Mouse (Mus musculus) intestine, postnatal 0 days (tissue): ENCODE measurements around the gene Tead1. TPM values are rescaled to one million over a fixed set of nuclear protein-coding genes. Genes with fewer than 3 reads are reported as not detected.

ENCODE experiments used
- ATAC-seq: fragments of 200-750 bp; cut with Nextera tagmentation; 2 replicates; pipeline ENCODE4 v1.8.0; 2017; ENCODE audit warnings: mild to moderate bottlenecking, moderate TSS enrichment, moderate library complexity
- H3K27ac ChIP-seq: fragments of 300-500 bp; sonication (generic); 2 replicates; pipeline ENCODE4 v1.5.1; 2014; ENCODE audit warnings: mild to moderate bottlenecking, low read depth, low read length, moderate library complexity
- H3K27me3 ChIP-seq: fragments of 300-500 bp; sonication (generic); replicated peaks from 2 replicates; pipeline ENCODE4 v1.6.1; 2014; ENCODE audit warnings: low read length, mixed read lengths; ENCODE audit not compliant: control insufficient read depth, insufficient read depth
- H3K36me3 ChIP-seq: fragments of 300-500 bp; sonication (generic); 2 replicates; pipeline ENCODE4 v1.6.1; 2014; ENCODE audit warnings: mild to moderate bottlenecking, moderate library complexity; ENCODE audit not compliant: control insufficient read depth, insufficient read depth
- H3K4me1 ChIP-seq: fragments of 300-500 bp; sonication (generic); replicated peaks from 2 replicates; pipeline ENCODE4 v1.6.1; 2014; ENCODE audit warnings: antibody characterized with exemption, low read length, mixed read lengths; ENCODE audit not compliant: control insufficient read depth, insufficient read depth
- H3K4me2 ChIP-seq: fragments of 300-500 bp; sonication (generic); replicated peaks from 2 replicates; pipeline ENCODE4 v1.6.1; 2014; ENCODE audit warnings: low read depth, mild to moderate bottlenecking, moderate library complexity
- H3K4me3 ChIP-seq: fragments of 300-500 bp; sonication (generic); 2 replicates; pipeline ENCODE4 v1.5.1; 2014; ENCODE audit warnings: low read depth, low read length
- H3K9ac ChIP-seq: fragments of 300-500 bp; sonication (generic); 2 replicates; pipeline ENCODE4 v1.6.1; 2014; ENCODE audit warnings: mild to moderate bottlenecking, low read depth, low read length
- H3K9me3 ChIP-seq: fragments of 300-500 bp; sonication (generic); 2 replicates; pipeline ENCODE4 v1.6.1; 2016; ENCODE audit warnings: mixed run types; ENCODE audit not compliant: control insufficient read depth
- CTCF ChIP-seq: sonication (generic); IDR thresholded peaks from 2 replicates; pipeline ENCODE4 v1.5.1; 2016; ENCODE audit warnings: low read depth, mild to moderate bottlenecking, control low read depth, antibody characterized with exemption, moderate library complexity
- WGBS: fragments of 180-500 bp; shearing (Covaris S2); extraction: QIAGEN DNeasy Blood & Tissue Kit; methylation state at CpG from one replicate; pipeline ENCODE4 v1.1.7; 2014; 5-methylcytosine and 5-hydroxymethylcytosine counted together
- polyA plus RNA-seq: library from polyadenylated mRNA; unstranded; fragments of >200 nt; fragmentation: Nextera tagmentation; extraction: Ambion mirVana; gene quantifications from 2 replicates; pipeline ENCODE4 v1.2.1, GENCODE M21; 2015

Tead1 gene
- polyA plus RNA-seq, 1 experiment from 2014 or later, result 7.4 TPM

GRCm38 (mm10) chr7:112693566-112693965, 14.4 kb downstream of the Tead1 start:
- Histone ChIP-seq H3K4me1 (peaks cover 23% of the 10 kb centered on the region), H3K27me3 (no peaks in the 10 kb centered on the region), H3K4me3 (no peak overlapping the region), H3K9me3 (no peaks in the 10 kb centered on the region), H3K36me3 (no peaks in the 10 kb centered on the region), H3K9ac (no peak overlapping the region), H3K27ac (no peak overlapping the region), H3K4me2 (no peak overlapping the region)
- no peak for TF ChIP-seq CTCF
- WGBS, result 67% methylated on average over 10 of the region's 10 CpGs
- no peak for ATAC-seq

DNA sequence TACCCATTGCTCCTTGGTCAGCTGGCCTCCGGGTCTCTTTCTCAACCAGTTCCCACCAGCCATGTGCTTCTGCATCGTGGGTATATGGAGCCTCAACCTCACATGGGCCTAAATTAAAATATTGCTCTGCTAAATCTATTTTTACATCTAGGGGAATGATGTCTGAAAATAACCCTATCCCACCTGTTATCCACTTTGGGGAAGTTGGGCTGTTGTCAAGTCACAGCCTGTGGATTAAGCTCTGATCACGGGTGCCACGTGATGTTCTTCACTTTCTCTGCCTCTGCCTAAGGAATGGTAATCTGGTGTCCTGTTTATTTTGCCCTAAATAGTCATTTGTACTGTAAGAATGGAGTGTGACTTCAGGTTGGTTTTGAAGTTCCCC, 17.7 kb downstream of the Tead1 start:
- no peak overlapping the region for H3K9ac ChIP-seq
- peaks cover 18% of the 10 kb centered on the region; the same call in 1 of the 2 replicates for H3K4me1 ChIP-seq
- H3K9me3 ChIP-seq, result no peaks in the 10 kb centered on the region
- 36% methylated on average over 4 of the region's 4 CpGs for WGBS
- TF ChIP-seq CTCF, result no peak
- peak overlapping the region; percentile 49; the same call in 1 of the 2 replicates for H3K4me2 ChIP-seq
- no peak for ATAC-seq
- H3K27ac ChIP-seq, result peak overlapping the region; percentile 57
- H3K4me3 ChIP-seq, result no peak overlapping the region
- H3K27me3 ChIP-seq, result no peaks in the 10 kb centered on the region
- no peaks in the 10 kb centered on the region for H3K36me3 ChIP-seq

- Histone ChIP-seq H3K9me3 (no peaks in the 10 kb centered on the region), H3K4me2 (peak overlapping the region; percentile 49), H3K27me3 (no peaks in the 10 kb centered on the region), H3K27ac (peak overlapping the region; percentile 57), H3K36me3 (no peaks in the 10 kb centered on the region), H3K4me1 (peaks cover 16% of the 10 kb centered on the region; the same call in 1 of the 2 replicates), H3K4me3 (no peak overlapping the region), H3K9ac (no peak overlapping the region)
- peak; percentile 40; the same call in 1 of the 2 replicates for ATAC-seq
- 15% methylated on average over 10 of the region's 10 CpGs for WGBS
- TF ChIP-seq CTCF, result no peak
These were observed 18.2 kb downstream of the Tead1 start for GRCm38 (mm10) chr7:112697162-112697841.

- Histone ChIP-seq H3K9ac (no peak overlapping the region), H3K27ac (no peak overlapping the region), H3K4me2 (no peak overlapping the region), H3K4me1 (peaks cover 14% of the 10 kb centered on the region; the same call in 1 of the 2 replicates), H3K27me3 (no peaks in the 10 kb centered on the region), H3K4me3 (no peak overlapping the region), H3K9me3 (no peaks in the 10 kb centered on the region), H3K36me3 (no peaks in the 10 kb centered on the region)
- TF ChIP-seq CTCF, result no peak
- no peak for ATAC-seq
- 54% methylated on average over 5 of the region's 5 CpGs for WGBS
These were observed 21.0 kb downstream of the Tead1 start for GRCm38 (mm10) chr7:112700082-112700481.

GRCm38 (mm10) chr7:112703341-112703740, 24.2 kb downstream of the Tead1 start:
- no peaks in the 10 kb centered on the region for H3K27me3 ChIP-seq
- WGBS, result 56% methylated on average over 4 of the region's 4 CpGs
- H3K4me1 ChIP-seq, result no peaks in the 10 kb centered on the region
- H3K9ac ChIP-seq, result no peak overlapping the region
- TF ChIP-seq CTCF, result no peak
- no peak overlapping the region for H3K4me2 ChIP-seq
- H3K27ac ChIP-seq, result no peak overlapping the region
- H3K4me3 ChIP-seq, result no peak overlapping the region
- H3K9me3 ChIP-seq, result no peaks in the 10 kb centered on the region
- no peak for ATAC-seq
- no peaks in the 10 kb centered on the region for H3K36me3 ChIP-seq

DNA sequence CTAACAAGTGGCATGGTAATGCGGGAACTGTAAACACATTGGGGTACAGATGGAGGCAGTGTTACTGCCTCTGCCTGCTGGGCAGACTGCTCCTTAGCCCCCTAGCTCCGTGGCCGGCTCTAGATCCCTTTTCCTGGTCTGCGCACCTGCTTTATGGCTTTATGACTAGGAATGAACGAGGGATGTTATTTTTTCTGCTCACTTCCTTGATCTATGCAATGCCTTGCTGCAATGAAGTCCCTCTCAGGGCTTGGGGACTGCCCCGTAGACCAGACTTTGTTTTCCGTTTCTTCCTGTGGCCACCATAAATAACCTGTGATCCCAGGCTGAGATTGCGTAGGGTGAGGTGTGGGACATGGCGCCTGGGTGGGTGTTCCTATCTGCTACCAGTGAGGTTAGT, 26.8 kb downstream of the Tead1 start:
- no peaks in the 10 kb centered on the region for H3K27me3 ChIP-seq
- H3K9ac ChIP-seq, result peak overlapping the region; percentile 19; the same call in 1 of the 2 replicates
- WGBS, result 31% methylated on average over 9 of the region's 9 CpGs
- H3K27ac ChIP-seq, result peak overlapping the region; percentile 90
- TF ChIP-seq CTCF, result peak; percentile 33; the same call in 1 of the 2 replicates
- ATAC-seq, result peak; percentile 91
- H3K4me2 ChIP-seq, result peak overlapping the region; percentile 51
- 0 out of 2 replicates have a peak, but pooled peaks cover 2% of the 10 kb centered on the region for H3K4me1 ChIP-seq
- 0 out of 2 replicates have a peak overlapping the region, but pooled peaks have one; percentile 6 for H3K4me3 ChIP-seq
- no peaks in the 10 kb centered on the region for H3K9me3 ChIP-seq
- H3K36me3 ChIP-seq, result no peaks in the 10 kb centered on the region
